Comparison of ENCODE assay signal across 25 mouse cellular contexts in the genomic region with DNA sequence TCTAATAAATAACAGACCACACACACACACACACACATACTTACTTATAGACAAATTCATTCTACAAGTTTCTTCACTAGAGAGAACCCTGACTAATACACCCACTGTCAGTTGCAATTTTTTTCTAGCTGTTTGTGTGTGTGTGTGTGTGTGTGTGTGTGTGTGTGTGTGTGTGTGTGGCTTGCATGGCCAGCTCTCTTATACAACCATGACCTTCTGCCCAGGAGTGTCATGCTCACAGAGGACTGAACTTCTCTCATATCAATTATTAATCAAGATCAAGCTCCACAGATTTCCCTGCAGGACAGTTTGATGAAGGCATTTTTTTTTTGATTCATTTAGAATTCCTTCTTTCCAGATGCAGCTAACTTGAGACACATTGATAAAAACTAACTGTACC. TPM values are rescaled to one million over a fixed set of nuclear protein-coding genes. Genes with fewer than 3 reads are reported as not detected.
DNase-seq lines count a peak whose midpoint lies in the region; ATAC-seq and TF ChIP-seq lines count a peak whose summit lies in the region.
"Had no signal": no experiment of that assay in that cellular context is flagged by ENCODE, and none has a peak within 500 bp of the region (broad histone marks: within the 10 kb centered on the region; RNA-seq: fewer than 3 reads in every experiment).

No protein-coding gene starts in this region.

- H3K27ac ChIP-seq in kidney, adult 2 months (ENCODE audit: insufficient read depth, low read depth, low read length), result no peak overlapping the region
- H3K27ac ChIP-seq in kidney, embryonic 15.5 days, result no peak overlapping the region
- no peak overlapping the region for H3K27ac ChIP-seq in kidney, postnatal 0 days
- H3K27ac ChIP-seq: forebrain, embryonic 10.5 days; forebrain, embryonic 13.5 days; heart, adult 2 months; heart, embryonic 10.5 days; heart, embryonic 13.5 days; hindbrain, embryonic 12.5 days; hindbrain, embryonic 15.5 days had no signal

- H3K9me3 ChIP-seq in kidney, embryonic 15.5 days (replicated peaks), result no peaks in the 10 kb centered on the region
- no peaks in the 10 kb centered on the region for H3K9me3 ChIP-seq in kidney, postnatal 0 days (replicated peaks; ENCODE audit: low read length)
- H3K9me3 ChIP-seq: forebrain, embryonic 10.5 days; forebrain, embryonic 13.5 days; heart, embryonic 10.5 days; heart, embryonic 13.5 days; hindbrain, embryonic 12.5 days; hindbrain, embryonic 15.5 days had no signal

- ATAC-seq in kidney, embryonic 15.5 days (replicated peaks; ENCODE audit: low FRiP score), result no peak
- ATAC-seq in kidney, postnatal 0 days (replicated peaks; ENCODE audit: low FRiP score, low read depth), result peak; percentile 57; the same call in 1 of the 2 replicates
- ATAC-seq: activated CD4-positive, CD25-positive, alpha-beta regulatory T cell, adult 4 months; CD4-positive, CD25-positive, alpha-beta regulatory T cell, adult 4 months; forebrain, embryonic 13.5 days; forebrain, embryonic 16.5 days had no signal

- no peak overlapping the region for H3K4me2 ChIP-seq in kidney, embryonic 15.5 days
- no peak overlapping the region for H3K4me2 ChIP-seq in kidney, postnatal 0 days (ENCODE audit: low read length)
- H3K4me2 ChIP-seq: forebrain, embryonic 13.5 days; heart, embryonic 13.5 days; hindbrain, embryonic 12.5 days; hindbrain, embryonic 15.5 days had no signal

- H3K36me3 ChIP-seq in kidney, adult 2 months (ENCODE audit: control insufficient read depth, insufficient read depth, low read length), result no peaks in the 10 kb centered on the region
- peaks cover 2% of the 10 kb centered on the region for H3K36me3 ChIP-seq in kidney, embryonic 15.5 days
- no peaks in the 10 kb centered on the region for H3K36me3 ChIP-seq in kidney, postnatal 0 days (ENCODE audit: insufficient read depth, low read length)
- H3K36me3 ChIP-seq: heart, embryonic 10.5 days; hindbrain, embryonic 15.5 days had no signal

- H3K4me3 ChIP-seq in kidney, adult 2 months (ENCODE audit: insufficient read depth, low read depth, low read length), result no peak overlapping the region
- no peak overlapping the region for H3K4me3 ChIP-seq in kidney, embryonic 15.5 days (replicated peaks)
- H3K4me3 ChIP-seq in kidney, postnatal 0 days (replicated peaks; ENCODE audit: low read depth, low read length), result no peak overlapping the region
- H3K4me3 ChIP-seq: forebrain, embryonic 10.5 days; forebrain, embryonic 13.5 days; heart, adult 2 months; heart, embryonic 10.5 days; heart, embryonic 13.5 days; hindbrain, embryonic 12.5 days; hindbrain, embryonic 15.5 days had no signal

- no peak overlapping the region for H3K9ac ChIP-seq in kidney, embryonic 15.5 days
- no peak overlapping the region for H3K9ac ChIP-seq in kidney, postnatal 0 days (ENCODE audit: low read depth, low read length)
- H3K9ac ChIP-seq: forebrain, embryonic 13.5 days; heart, embryonic 13.5 days; hindbrain, embryonic 12.5 days; hindbrain, embryonic 15.5 days had no signal

- no peak for TF ChIP-seq CTCF in kidney, adult 2 months (conservative IDR thresholded peaks at IDR 0.05; ENCODE audit: insufficient read depth, insufficient read length, low read depth, low read length)
- no peak for TF ChIP-seq CTCF in kidney, postnatal 0 days (IDR thresholded peaks at IDR 0.05; ENCODE audit: low read depth)

- no peaks in the 10 kb centered on the region for H3K4me1 ChIP-seq in kidney, adult 2 months (ENCODE audit: control insufficient read depth, insufficient read depth, low read length)
- no peaks in the 10 kb centered on the region for H3K4me1 ChIP-seq in kidney, embryonic 15.5 days
- H3K4me1 ChIP-seq in kidney, postnatal 0 days (replicated peaks; ENCODE audit: insufficient read depth, low read length), result no peaks in the 10 kb centered on the region
- H3K4me1 ChIP-seq: forebrain, embryonic 10.5 days; forebrain, embryonic 13.5 days; heart, embryonic 10.5 days; hindbrain, embryonic 12.5 days; hindbrain, embryonic 15.5 days had no signal

- DNase-seq in kidney, adult 2 months, result peak; percentile 70
- DNase-seq in kidney, adult 9 months, result peak; percentile 71
- DNase-seq in kidney, postnatal 0 days (ENCODE audit: low spot score), result no peak
- peak; percentile 53 to 62 for DNase-seq in kidney, postnatal 36 days
- no peak for DNase-seq in T-cell, adult 2 months (ENCODE audit: low spot score)
- DNase-seq: adrenal gland, adult 8-10 months; adrenal gland, postnatal 25 days; cerebellum, adult 18-20 months; cerebellum, adult 9-10 months; cerebellum, postnatal 14 days; gastrocnemius, postnatal 10 days; gastrocnemius, postnatal 36 days; heart, adult 2 months; heart, postnatal 14 days; heart, postnatal 4 days had no signal

- TF ChIP-seq POLR2A in kidney, adult 2 months (IDR thresholded peaks at IDR 0.05; ENCODE audit: low read depth, low read length), result no peak

- H3K27me3 ChIP-seq in kidney, adult 2 months (replicated peaks; ENCODE audit: control insufficient read depth, insufficient read depth, low read length), result no peaks in the 10 kb centered on the region
- H3K27me3 ChIP-seq in kidney, embryonic 15.5 days, result no peaks in the 10 kb centered on the region
- H3K27me3 ChIP-seq in kidney, postnatal 0 days (ENCODE audit: insufficient read depth, low read length), result no peaks in the 10 kb centered on the region
- H3K27me3 ChIP-seq: forebrain, embryonic 13.5 days; heart, embryonic 13.5 days; hindbrain, embryonic 12.5 days; hindbrain, embryonic 15.5 days had no signal

RNA-seq across cellular contexts. Expression of gene Pcdh18, which starts 18.6 kb away (rescaled TPM):
- polyA plus RNA-seq in kidney, adult 2 months (2012; rRNA removed), result 5.7 and 6.7 TPM in 2 replicates
- 46.9 and 48.0 TPM in 2 replicates for polyA plus RNA-seq in kidney, embryonic 15.5 days (2015; fragmentation: Nextera tagmentation; extraction: Ambion mirVana)
- 24.5 and 25.4 TPM in 2 replicates for polyA plus RNA-seq in kidney, postnatal 0 days (2015; fragmentation: Nextera tagmentation; extraction: Ambion mirVana)
- polyA plus RNA-seq: activated CD4-positive, CD25-positive, alpha-beta regulatory T cell, adult 4 months; CD4-positive, CD25-positive, alpha-beta regulatory T cell, adult 4 months had no signal

Comparison
In these comparisons a context has a peak if more than half of its experiments do, and no peak if none do; other contexts are left out.
1. DNase-seq: peak in kidney, adult 2 months (single experiment), kidney, adult 9 months (single experiment) and kidney, postnatal 36 days (2 of 2); none in kidney, postnatal 0 days (single experiment) and T-cell, adult 2 months (single experiment).